Mouse (Mus musculus): ENCODE results near the gene Zfp697. TPM values are rescaled to one million over a fixed set of nuclear protein-coding genes. Genes with fewer than 3 reads are reported as not detected.
"Not testable (repeated sequence)": the region's sequence is repeated elsewhere in the genome, so short reads cannot be mapped to it uniquely, and the experiment has no call there.

The Zfp697 gene
- polyA plus RNA-seq, 1 experiment from 2014 or later: 16.4 TPM

DNA sequence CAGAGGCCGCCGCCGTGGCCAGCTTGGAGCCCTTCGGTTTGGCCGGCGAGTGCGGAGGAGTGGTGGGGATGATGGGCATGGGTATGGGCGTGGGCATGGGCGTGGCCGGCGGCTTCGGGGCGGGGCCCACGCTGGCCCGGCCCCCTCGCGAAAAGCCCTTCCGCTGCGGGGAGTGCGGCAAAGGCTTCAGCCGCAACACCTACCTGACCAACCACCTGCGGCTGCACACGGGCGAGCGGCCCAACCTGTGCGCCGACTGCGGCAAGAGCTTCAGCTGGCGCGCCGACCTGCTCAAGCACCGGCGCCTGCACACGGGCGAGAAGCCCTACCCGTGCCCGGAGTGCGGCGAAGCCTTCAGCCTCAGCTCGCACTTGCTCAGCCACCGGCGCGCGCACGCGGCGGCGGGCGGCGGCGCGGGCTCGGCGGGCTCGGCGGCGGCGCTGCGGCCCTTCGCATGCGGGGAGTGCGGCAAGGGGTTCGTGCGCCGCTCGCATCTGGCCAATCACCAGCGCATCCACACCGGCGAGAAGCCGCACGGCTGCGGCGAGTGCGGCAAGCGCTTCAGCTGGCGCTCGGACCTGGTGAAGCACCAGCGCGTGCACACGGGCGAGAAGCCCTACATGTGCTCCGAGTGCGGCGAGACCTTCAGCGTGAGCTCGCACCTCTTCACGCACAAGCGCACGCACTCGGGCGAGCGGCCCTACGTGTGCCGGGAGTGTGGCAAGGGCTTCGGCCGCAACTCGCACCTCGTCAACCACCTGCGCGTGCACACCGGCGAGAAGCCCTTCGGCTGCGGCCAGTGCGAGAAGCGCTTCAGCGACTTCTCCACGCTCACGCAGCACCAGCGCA lies 45.6 kb downstream of the Zfp697 start:
- no peaks in the 10 kb centered on the region for H3K9me3 ChIP-seq (ENCODE audit: low read length)
- peaks cover 28% of the 10 kb centered on the region for H3K4me1 ChIP-seq (ENCODE audit: insufficient read depth, low read length)
- peak overlapping the region; percentile 70 for H3K9ac ChIP-seq (replicated peaks; ENCODE audit: low read length)
- under 1% methylated on average over 107 of the region's 110 CpGs for WGBS
- peak overlapping the region; percentile 70 for H3K27ac ChIP-seq (ENCODE audit: low read length)
- H3K4me2 ChIP-seq (replicated peaks; ENCODE audit: low read depth, low read length): peak overlapping the region; percentile 87
- H3K27me3 ChIP-seq (ENCODE audit: insufficient read depth, low read length): no peaks in the 10 kb centered on the region
- no peaks in the 10 kb centered on the region; the same call in 1 of the 2 replicates for H3K36me3 ChIP-seq (ENCODE audit: insufficient read depth, low read length)
- peak; percentile 92 for ATAC-seq (ENCODE audit: low FRiP score, low TSS enrichment)
- peak overlapping the region; percentile 69 for H3K4me3 ChIP-seq (ENCODE audit: low read length)

DNA sequence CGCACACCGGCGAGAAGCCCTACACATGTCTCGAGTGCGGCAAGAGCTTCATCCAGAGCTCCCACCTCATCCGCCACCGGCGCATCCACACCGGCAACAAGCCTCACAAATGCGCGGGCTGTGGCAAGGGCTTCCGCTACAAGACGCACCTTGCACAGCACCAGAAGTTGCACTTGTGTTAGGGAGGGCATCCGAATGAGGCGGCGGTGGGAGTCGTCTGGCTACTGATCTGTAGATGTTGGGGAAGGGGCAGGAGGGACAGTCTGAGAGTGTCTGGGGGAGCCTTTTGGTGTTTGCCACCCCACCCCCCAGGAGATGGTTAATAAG lies 46.2 kb downstream of the Zfp697 start:
- Histone ChIP-seq H3K4me2 (replicated peaks; ENCODE audit: low read depth, low read length) (peak overlapping the region; percentile 87), H3K9me3 (ENCODE audit: low read length) (no peaks in the 10 kb centered on the region), H3K27me3 (ENCODE audit: insufficient read depth, low read length) (no peaks in the 10 kb centered on the region), H3K4me1 (ENCODE audit: insufficient read depth, low read length) (peaks cover 28% of the 10 kb centered on the region), H3K36me3 (ENCODE audit: insufficient read depth, low read length) (no peaks in the 10 kb centered on the region; the same call in 1 of the 2 replicates), H3K4me3 (ENCODE audit: low read length) (peak overlapping the region; percentile 69), H3K9ac (replicated peaks; ENCODE audit: low read length) (peak overlapping the region; percentile 70), H3K27ac (ENCODE audit: low read length) (no peak overlapping the region)
- WGBS: 4% methylated on average over 17 of the region's 17 CpGs
- ATAC-seq (ENCODE audit: low FRiP score, low TSS enrichment): no peak

DNA sequence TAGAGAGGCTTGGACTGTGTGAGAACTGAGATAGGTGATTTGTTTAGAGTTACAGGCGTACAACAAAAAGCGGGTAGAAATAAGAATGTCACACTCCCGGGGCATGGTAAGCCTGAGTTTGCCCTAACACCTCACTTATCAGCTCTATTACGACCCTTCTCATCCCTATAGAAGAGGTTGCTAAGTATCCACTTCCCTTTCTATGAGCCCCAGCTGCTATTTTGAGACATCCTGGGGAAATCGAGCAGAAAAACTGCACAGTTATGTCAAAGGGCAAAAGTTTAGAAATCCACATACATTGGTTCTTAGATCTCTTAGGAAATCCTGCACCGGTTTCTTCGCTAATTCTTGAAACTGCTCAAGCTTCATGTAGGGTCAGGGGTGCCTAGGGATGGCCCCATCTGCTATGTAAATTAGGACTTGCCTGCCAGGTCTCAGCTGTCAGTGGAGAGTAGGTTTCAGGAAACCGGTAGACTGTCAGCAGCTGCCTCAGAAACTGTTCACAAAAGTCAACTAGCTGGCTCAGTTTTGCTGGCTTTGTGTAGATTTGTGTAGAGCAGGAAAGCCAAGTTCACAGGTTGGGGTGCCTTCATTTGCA lies 46.8 kb downstream of the Zfp697 start:
- Histone ChIP-seq H3K4me3 (ENCODE audit: low read length) (peak overlapping the region; percentile 69), H3K27me3 (ENCODE audit: insufficient read depth, low read length) (no peaks in the 10 kb centered on the region), H3K9ac (replicated peaks; ENCODE audit: low read length) (0 out of 2 replicates have a peak overlapping the region, but pooled peaks have one; percentile 14), H3K36me3 (ENCODE audit: insufficient read depth, low read length) (no peaks in the 10 kb centered on the region; the same call in 1 of the 2 replicates), H3K27ac (ENCODE audit: low read length) (peak overlapping the region; percentile 33), H3K4me1 (ENCODE audit: insufficient read depth, low read length) (peaks cover 28% of the 10 kb centered on the region), H3K4me2 (replicated peaks; ENCODE audit: low read depth, low read length) (peak overlapping the region; percentile 87), H3K9me3 (ENCODE audit: low read length) (no peaks in the 10 kb centered on the region)
- ATAC-seq (ENCODE audit: low FRiP score, low TSS enrichment): no peak
- WGBS: 32% methylated on average over 8 of the region's 8 CpGs

DNA sequence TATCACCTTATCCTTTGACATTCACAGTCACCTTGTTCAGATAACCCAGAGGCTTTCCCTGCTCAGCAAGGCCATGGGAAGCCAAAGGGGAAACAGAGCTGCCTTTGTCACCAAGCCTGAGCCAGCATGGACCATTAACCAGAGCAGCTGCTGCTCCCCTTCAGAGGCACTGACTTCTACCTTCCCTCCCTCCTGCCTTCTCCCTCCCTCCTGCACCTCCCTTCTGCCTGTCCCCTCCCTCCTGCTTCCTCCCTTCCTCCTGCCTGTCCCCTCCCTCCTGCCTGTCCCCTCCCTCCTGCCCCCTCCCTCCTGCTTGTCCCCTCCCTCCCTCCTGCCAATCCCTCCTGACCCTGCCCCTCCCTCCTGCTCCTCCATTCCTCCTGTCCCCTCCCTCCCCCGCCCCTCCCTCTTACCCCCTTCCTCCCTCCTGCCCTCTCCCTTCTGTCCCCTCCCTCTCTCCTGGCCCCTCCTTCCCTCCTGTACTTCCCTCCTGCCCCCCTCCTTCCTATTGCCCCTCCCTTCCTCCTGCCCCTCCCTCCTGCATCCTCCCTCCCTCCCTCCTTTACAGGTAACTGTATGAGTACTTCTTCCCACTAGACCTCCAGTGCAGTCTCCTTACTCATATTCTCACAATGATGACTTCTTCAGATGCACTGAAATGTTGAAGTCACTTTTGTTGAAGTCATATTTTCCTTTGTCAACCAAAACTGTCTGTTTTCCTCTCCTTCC lies 52.0 kb downstream of the Zfp697 start:
- Histone ChIP-seq H3K4me2 (replicated peaks; ENCODE audit: low read depth, low read length) (no peak overlapping the region), H3K4me3 (ENCODE audit: low read length) (no peak overlapping the region), H3K27me3 (ENCODE audit: insufficient read depth, low read length) (no peaks in the 10 kb centered on the region), H3K9me3 (ENCODE audit: low read length) (no peaks in the 10 kb centered on the region), H3K4me1 (ENCODE audit: insufficient read depth, low read length) (peaks cover 8% of the 10 kb centered on the region), H3K36me3 (ENCODE audit: insufficient read depth, low read length) (no peaks in the 10 kb centered on the region), H3K27ac (ENCODE audit: low read length) (no peak overlapping the region), H3K9ac (replicated peaks; ENCODE audit: low read length) (no peak overlapping the region)
- WGBS: 33% methylated on average over 1 of the region's 1 CpGs
- peak; percentile 94 for ATAC-seq (ENCODE audit: low FRiP score, low TSS enrichment)

DNA sequence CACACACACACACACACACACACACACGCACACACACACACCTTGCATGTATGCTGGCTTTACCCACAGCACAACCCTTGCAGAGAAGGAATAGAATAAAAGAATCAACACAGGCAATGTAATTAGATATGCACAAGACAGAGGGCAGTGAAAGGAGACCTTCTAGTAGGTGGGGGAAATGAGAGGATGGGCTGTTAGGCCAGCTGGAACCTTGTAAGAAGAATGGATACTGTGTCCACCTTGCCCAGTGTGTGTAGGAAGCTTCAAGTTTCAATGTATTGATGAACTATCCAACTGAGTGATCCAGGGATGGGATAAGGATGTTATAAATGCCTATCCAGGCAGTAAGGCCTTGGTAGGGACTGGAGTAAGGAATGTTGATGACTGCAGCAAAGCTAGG lies 52.8 kb downstream of the Zfp697 start:
- H3K4me1 ChIP-seq (ENCODE audit: insufficient read depth, low read length): peaks cover under 1% of the 10 kb centered on the region; the same call in 1 of the 2 replicates
- H3K36me3 ChIP-seq (ENCODE audit: insufficient read depth, low read length): no peaks in the 10 kb centered on the region
- no peaks in the 10 kb centered on the region for H3K9me3 ChIP-seq (ENCODE audit: low read length)
- H3K4me3 ChIP-seq (ENCODE audit: low read length): no peak overlapping the region
- H3K27me3 ChIP-seq (ENCODE audit: insufficient read depth, low read length): no peaks in the 10 kb centered on the region
- H3K4me2 ChIP-seq (replicated peaks; ENCODE audit: low read depth, low read length): no peak overlapping the region
- ATAC-seq (ENCODE audit: low FRiP score, low TSS enrichment): peak; percentile 73
- H3K9ac ChIP-seq (replicated peaks; ENCODE audit: low read length): no peak overlapping the region
- H3K27ac ChIP-seq (ENCODE audit: low read length): peak overlapping the region; percentile 34; the same call in 1 of the 2 replicates
- WGBS: 76% methylated on average over 1 of the region's 1 CpGs

DNA sequence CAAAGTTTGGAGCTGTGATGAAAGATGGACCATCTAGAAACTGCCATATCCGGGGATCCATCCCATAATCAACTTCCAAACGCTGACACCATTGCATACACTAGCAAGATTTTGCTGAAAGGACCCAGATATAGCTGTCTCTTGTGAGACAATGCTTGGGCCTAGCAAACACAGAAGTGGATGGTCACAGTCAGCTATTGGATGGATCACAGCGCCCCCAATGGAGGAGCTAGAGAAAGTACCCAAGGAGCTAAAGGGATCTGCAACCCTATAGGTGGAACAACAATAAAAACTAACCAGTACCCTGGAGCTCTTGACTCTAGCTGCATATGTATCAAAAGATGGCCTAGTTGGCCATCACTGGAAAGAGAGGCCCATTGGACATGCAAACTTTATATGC lies 60.0 kb downstream of the Zfp697 start:
- H3K36me3 ChIP-seq (ENCODE audit: insufficient read depth, low read length); H3K4me3 ChIP-seq (ENCODE audit: low read length); H3K9me3 ChIP-seq (ENCODE audit: low read length); ATAC-seq (ENCODE audit: low FRiP score, low TSS enrichment); H3K4me2 ChIP-seq (replicated peaks; ENCODE audit: low read depth, low read length); H3K27me3 ChIP-seq (ENCODE audit: insufficient read depth, low read length); H3K4me1 ChIP-seq (ENCODE audit: insufficient read depth, low read length); H3K27ac ChIP-seq (ENCODE audit: low read length); H3K9ac ChIP-seq (replicated peaks; ENCODE audit: low read length): not testable (repeated sequence)
- WGBS: 45% methylated on average over 3 of the region's 3 CpGs

DNA sequence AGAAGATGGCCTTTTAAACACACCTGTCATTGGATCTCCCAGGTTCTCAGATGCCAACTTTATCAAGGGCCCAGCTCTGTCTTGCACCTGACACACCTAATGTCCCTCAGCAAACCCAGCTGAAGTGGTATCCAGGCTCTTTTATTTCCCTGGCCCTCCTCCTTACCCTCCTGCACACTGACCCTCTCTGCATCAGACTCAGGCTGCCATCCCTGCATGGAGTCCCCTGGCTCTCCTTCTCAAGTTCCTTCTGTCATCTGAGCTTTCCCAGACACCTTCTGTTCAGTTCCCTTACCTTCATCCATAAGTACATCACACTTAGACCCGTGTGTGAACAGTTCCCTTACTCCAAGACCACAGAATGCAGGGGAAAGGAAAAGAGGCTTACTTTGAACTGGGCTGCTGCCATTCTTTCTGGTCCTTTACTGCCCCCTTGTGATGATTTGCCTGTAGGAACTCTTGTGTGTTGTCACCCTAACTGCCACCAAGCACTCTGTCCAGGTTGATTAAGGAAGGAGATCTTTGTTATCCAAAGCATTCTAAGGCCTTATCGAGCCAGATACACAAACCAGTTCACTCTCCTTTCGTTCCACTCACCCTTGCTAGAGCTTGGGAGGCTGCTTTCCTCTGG lies 61.0 kb downstream of the Zfp697 start:
- H3K27ac ChIP-seq (ENCODE audit: low read length); H3K9ac ChIP-seq (replicated peaks; ENCODE audit: low read length); H3K4me1 ChIP-seq (ENCODE audit: insufficient read depth, low read length); H3K27me3 ChIP-seq (ENCODE audit: insufficient read depth, low read length); H3K9me3 ChIP-seq (ENCODE audit: low read length); H3K36me3 ChIP-seq (ENCODE audit: insufficient read depth, low read length); H3K4me2 ChIP-seq (replicated peaks; ENCODE audit: low read depth, low read length); H3K4me3 ChIP-seq (ENCODE audit: low read length): not testable (repeated sequence)
- 5% methylated on average over 3 of the region's 3 CpGs for WGBS
- peak; percentile 70 for ATAC-seq (ENCODE audit: low FRiP score, low TSS enrichment)

DNA sequence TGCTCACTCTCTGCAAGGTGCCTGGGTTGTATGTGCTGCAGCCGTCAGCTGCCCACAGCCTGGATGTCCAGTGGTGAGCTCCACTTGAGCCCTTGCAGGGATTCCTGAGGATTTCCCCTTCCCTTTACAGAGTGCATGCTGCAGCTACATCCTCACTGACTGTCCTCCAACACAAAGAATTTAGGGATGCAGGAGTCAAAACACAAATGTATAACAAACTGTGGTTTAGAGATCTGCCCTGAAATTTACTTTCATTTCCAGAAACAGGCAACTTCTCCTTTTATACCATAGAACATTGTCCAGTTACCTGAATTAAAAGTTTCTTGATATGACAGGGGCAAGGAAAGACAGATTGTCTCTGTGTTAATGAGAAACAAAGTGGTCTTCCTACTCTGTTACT lies 61.7 kb downstream of the Zfp697 start:
- ATAC-seq (ENCODE audit: low FRiP score, low TSS enrichment); H3K36me3 ChIP-seq (ENCODE audit: insufficient read depth, low read length); H3K27ac ChIP-seq (ENCODE audit: low read length); H3K9ac ChIP-seq (replicated peaks; ENCODE audit: low read length); H3K4me2 ChIP-seq (replicated peaks; ENCODE audit: low read depth, low read length); H3K27me3 ChIP-seq (ENCODE audit: insufficient read depth, low read length); H3K4me1 ChIP-seq (ENCODE audit: insufficient read depth, low read length); H3K9me3 ChIP-seq (ENCODE audit: low read length); H3K4me3 ChIP-seq (ENCODE audit: low read length): not testable (repeated sequence)
- WGBS: no CpG with 5 or more reads among the region's 1 CpGs

DNA sequence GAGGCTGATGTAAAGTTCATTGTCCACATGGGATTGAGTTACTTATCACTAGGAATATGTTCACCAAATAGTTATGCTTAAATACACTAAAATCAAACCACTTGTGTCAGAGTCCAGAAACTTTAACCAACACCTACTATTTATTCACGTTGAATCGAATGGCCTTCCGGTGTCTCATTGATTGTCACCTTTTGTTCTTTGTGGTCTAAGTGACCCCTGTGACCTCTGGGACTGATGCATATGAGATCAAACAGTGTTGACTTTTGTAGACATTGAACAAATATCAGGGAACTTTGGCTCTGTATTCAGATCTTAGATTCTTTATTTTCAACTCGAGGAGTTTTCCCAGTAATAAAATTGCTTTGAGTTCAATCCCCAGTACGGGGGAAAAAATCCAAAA lies 71.5 kb downstream of the Zfp697 start:
- not testable (repeated sequence) for H3K27ac ChIP-seq (ENCODE audit: low read length); ATAC-seq (ENCODE audit: low FRiP score, low TSS enrichment); H3K9me3 ChIP-seq (ENCODE audit: low read length); H3K9ac ChIP-seq (replicated peaks; ENCODE audit: low read length); H3K36me3 ChIP-seq (ENCODE audit: insufficient read depth, low read length); H3K4me3 ChIP-seq (ENCODE audit: low read length); H3K4me2 ChIP-seq (replicated peaks; ENCODE audit: low read depth, low read length); H3K4me1 ChIP-seq (ENCODE audit: insufficient read depth, low read length); H3K27me3 ChIP-seq (ENCODE audit: insufficient read depth, low read length)
- 77% methylated on average over 4 of the region's 5 CpGs for WGBS
